Mouse (Mus musculus): ENCODE data around the gene Ribc2.

Ribc2 gene

GRCm38 (mm10) chr15:85179528-85180180, 47.8 kb downstream of the Ribc2 start:
- DNase-seq, result no peak

GRCm38 (mm10) chr15:85180368-85180767, 48.5 kb downstream of the Ribc2 start:
- DNase-seq, result no peak

GRCm38 (mm10) chr15:85182063-85182462, 50.2 kb downstream of the Ribc2 start:
- no peak for DNase-seq

- no peak for DNase-seq
These were observed 55.0 kb downstream of the Ribc2 start for GRCm38 (mm10) chr15:85186916-85187315.

- DNase-seq, result no peak
These were observed 56.4 kb downstream of the Ribc2 start for GRCm38 (mm10) chr15:85188167-85188778.
